Mouse (Mus musculus) CH12.LX (cell line): ENCODE data around the gene Cct6b. TPM values are rescaled to one million over a fixed set of nuclear protein-coding genes. Genes with fewer than 3 reads are reported as not detected.

Source experiments
- DNase-seq: peaks from one replicate; pipeline ENCODE4 v3.0.0-alpha.2; 2013; ENCODE audit errors: extremely low read depth
- H3K27ac ChIP-seq: 2 replicates; pipeline ENCODE4 v1.5.1; 2012; ENCODE audit warnings: low read depth, mild to moderate bottlenecking, control low read depth, moderate library complexity; ENCODE audit not compliant: insufficient read depth
- H3K27me3 ChIP-seq: replicated peaks from 2 replicates; pipeline ENCODE3; 2012; ENCODE audit warnings: inconsistent platforms
- H3K36me3 ChIP-seq, 2 experiments: replicated peaks in 1 of 2; 2 replicates each; pipeline versions ENCODE3 to v1.6.1; 2012; ENCODE audit warnings: inconsistent platforms in 1 of 2, low read length in 1 of 2, mild to moderate bottlenecking in 1 of 2, mixed read lengths in 1 of 2, moderate library complexity in 1 of 2; ENCODE audit not compliant: control insufficient read depth in 1 of 2, insufficient read depth in 1 of 2
- H3K4me1 ChIP-seq, 2 experiments: 2 replicates each; pipeline ENCODE4 v1.6.1; 2012; ENCODE audit warnings: inconsistent platforms in 1 of 2, moderate library complexity in 1 of 2; ENCODE audit not compliant: insufficient read depth in 2 of 2, control insufficient read depth in 1 of 2
- H3K4me2 ChIP-seq: 2 replicates; pipeline ENCODE4 v1.6.1; 2012; ENCODE audit warnings: low read depth, mild to moderate bottlenecking, control low read depth; ENCODE audit not compliant: poor library complexity, insufficient read depth, severe bottlenecking
- H3K4me3 ChIP-seq, 3 experiments: fragments of 150-350 bp in 1 of 3; sonication (generic) in 1 of 3; replicated peaks in 1 of 3; 2 replicates each; pipeline versions ENCODE3 to v1.5.1; 2011 to 2012; ENCODE audit warnings: low read depth in 2 of 3, low read length in 2 of 3, mild to moderate bottlenecking in 2 of 3, moderate library complexity in 2 of 3, control low read depth in 1 of 3, improper control_type of control experiment in 1 of 3, inconsistent platforms in 1 of 3, mixed read lengths in 1 of 3; ENCODE audit not compliant: poor library complexity in 1 of 3
- H3K79me2 ChIP-seq: replicated peaks from 2 replicates; pipeline ENCODE4 v1.6.1; 2012; ENCODE audit warnings: mild to moderate bottlenecking, moderate library complexity; ENCODE audit not compliant: control insufficient read depth, poor library complexity, insufficient read depth, severe bottlenecking; ENCODE audit errors: extremely low read depth
- H3K9ac ChIP-seq: 2 replicates; pipeline ENCODE4 v1.6.1; 2012; ENCODE audit warnings: low read depth, mild to moderate bottlenecking, control low read depth, moderate library complexity; ENCODE audit not compliant: insufficient read depth
- H3K9me3 ChIP-seq: replicated peaks from 2 replicates; pipeline ENCODE3; 2012; ENCODE audit warnings: low read length, inconsistent platforms, mixed read lengths
- CHD1 ChIP-seq: IDR thresholded peaks from 2 replicates; pipeline ENCODE4 v1.6.1; 2012; ENCODE audit warnings: low read depth, low read length, improper control_type of control experiment, inconsistent platforms
- CHD2 ChIP-seq: IDR thresholded peaks from 2 replicates; pipeline ENCODE4 v1.6.1; 2011; ENCODE audit warnings: low read length, improper control_type of control experiment
- CTCF ChIP-seq, 2 experiments: IDR thresholded peaks in 1 of 2; conservative IDR thresholded peaks in 1 of 2; 2 replicates each; pipeline ENCODE4 v1.5.1; 2011 to 2012; ENCODE audit warnings: low read depth in 2 of 2, low read length in 2 of 2, improper control_type of control experiment in 1 of 2, inconsistent platforms in 1 of 2, mild to moderate bottlenecking in 1 of 2, moderate library complexity in 1 of 2
- E2F4 ChIP-seq: IDR thresholded peaks from 2 replicates; pipeline ENCODE4 v1.6.1; 2011; ENCODE audit warnings: low read depth, low read length, improper control_type of control experiment; ENCODE audit not compliant: insufficient replicate concordance
- ELF1 ChIP-seq: IDR thresholded peaks from 2 replicates; pipeline ENCODE4 v1.6.1; 2014; ENCODE audit warnings: low read depth, mild to moderate bottlenecking, inconsistent platforms, low read length, improper control_type of control experiment
- EP300 ChIP-seq: IDR thresholded peaks from 2 replicates; pipeline ENCODE4 v1.6.1; 2011; ENCODE audit warnings: low read length, improper control_type of control experiment
- HCFC1 ChIP-seq: IDR thresholded peaks from 2 replicates; pipeline ENCODE4 v1.6.1; 2012; ENCODE audit warnings: low read depth, mild to moderate bottlenecking, inconsistent platforms, low read length, improper control_type of control experiment
- IRF4 ChIP-seq: IDR thresholded peaks from 2 replicates; pipeline ENCODE4 v1.6.1; 2014; ENCODE audit warnings: low read depth, mild to moderate bottlenecking, inconsistent platforms, low read length, improper control_type of control experiment
- JUN ChIP-seq: IDR thresholded peaks from 2 replicates; pipeline ENCODE4 v1.6.1; 2011; ENCODE audit warnings: low read depth, mild to moderate bottlenecking, low read length, improper control_type of control experiment, moderate library complexity; ENCODE audit not compliant: insufficient read depth
- JUND ChIP-seq: conservative IDR thresholded peaks from 2 replicates; pipeline ENCODE4 v1.6.1; 2011; ENCODE audit warnings: low read depth, low read length, improper control_type of control experiment
- MAFK ChIP-seq: IDR thresholded peaks from 2 replicates; pipeline ENCODE4 v1.6.1; 2011; ENCODE audit warnings: low read length, improper control_type of control experiment; ENCODE audit not compliant: insufficient replicate concordance
- MAZ ChIP-seq: IDR thresholded peaks from 2 replicates; pipeline ENCODE4 v1.6.1; 2012; ENCODE audit warnings: low read depth, mild to moderate bottlenecking, inconsistent platforms, low read length, improper control_type of control experiment, moderate library complexity
- MEF2A ChIP-seq: IDR thresholded peaks from 2 replicates; pipeline ENCODE4 v1.6.1; 2014; ENCODE audit warnings: low read depth, mild to moderate bottlenecking, inconsistent platforms, low read length, improper control_type of control experiment, borderline replicate concordance
- MXI1 ChIP-seq: IDR thresholded peaks from 2 replicates; pipeline ENCODE4 v1.6.1; 2011; ENCODE audit warnings: mild to moderate bottlenecking, low read depth, low read length, improper control_type of control experiment
- MYC ChIP-seq: IDR thresholded peaks from 2 replicates; pipeline ENCODE4 v1.6.1; 2011; ENCODE audit warnings: low read depth, mild to moderate bottlenecking, improper control_type of control experiment, low read length
- NELFE ChIP-seq: IDR thresholded peaks from 2 replicates; pipeline ENCODE4 v1.6.1; 2011; ENCODE audit warnings: low read depth, low read length, improper control_type of control experiment
- NRF1 ChIP-seq: IDR thresholded peaks from 2 replicates; pipeline ENCODE4 v1.6.1; 2014; ENCODE audit warnings: low read depth, mild to moderate bottlenecking, inconsistent platforms, low read length, improper control_type of control experiment, moderate library complexity
- POLR2A ChIP-seq: IDR thresholded peaks from 2 replicates; pipeline ENCODE4 v1.6.1; 2011; ENCODE audit warnings: low read depth, mild to moderate bottlenecking, improper control_type of control experiment, low read length
- RCOR1 ChIP-seq: conservative IDR thresholded peaks from 2 replicates; pipeline ENCODE4 v1.6.1; 2012; ENCODE audit warnings: low read depth, mild to moderate bottlenecking, inconsistent platforms, low read length, improper control_type of control experiment
- TBP ChIP-seq: conservative IDR thresholded peaks from 2 replicates; pipeline ENCODE4 v1.6.1; 2011; ENCODE audit warnings: low read depth, low read length, improper control_type of control experiment
- TCF12 ChIP-seq: IDR thresholded peaks from 2 replicates; pipeline ENCODE4 v1.6.1; 2014; ENCODE audit warnings: low read depth, mild to moderate bottlenecking, inconsistent platforms, low read length, improper control_type of control experiment
- UBTF ChIP-seq: IDR thresholded peaks from 2 replicates; pipeline ENCODE4 v1.6.1; 2012; ENCODE audit warnings: low read depth, mild to moderate bottlenecking, inconsistent platforms, low read length, improper control_type of control experiment, moderate library complexity
- ZC3H11A ChIP-seq: IDR thresholded peaks from 2 replicates; pipeline ENCODE4 v1.6.1; 2012; ENCODE audit warnings: low read depth, mild to moderate bottlenecking, inconsistent platforms, low read length, improper control_type of control experiment
- ZKSCAN1 ChIP-seq: IDR thresholded peaks from 2 replicates; pipeline ENCODE4 v1.6.1; 2012; ENCODE audit warnings: low read depth, inconsistent platforms, low read length, improper control_type of control experiment, borderline replicate concordance
- ZMIZ1 ChIP-seq: IDR thresholded peaks from 2 replicates; pipeline ENCODE4 v1.6.1; 2012; ENCODE audit warnings: low read depth, mild to moderate bottlenecking, inconsistent platforms, low read length, improper control_type of control experiment
- ZNF384 ChIP-seq: IDR thresholded peaks from 2 replicates; pipeline ENCODE4 v1.6.1; 2012; ENCODE audit warnings: low read depth, low read length, improper control_type of control experiment, inconsistent platforms
- dilution Hi-C: fragments of 300-500 bp; cut with MboI; formaldehyde crosslinking; loops from 2 replicates; pipeline ENCODE4 v1.14.3; 2020; ENCODE audit warnings: low sequenced_read_pairs; ENCODE audit not compliant: extremely low pct_unique_long_range_greater_than_20kb, extremely low pct_ligation_motif_present
- in situ Hi-C: fragments of 300-500 bp; cut with MboI; formaldehyde crosslinking; loops from 3 replicates; pipeline ENCODE4 v1.14.3; 2019; ENCODE audit warnings: low sequenced_read_pairs, low pct_ligation_motif_present, low pct_unique_long_range_greater_than_20kb, mixed read lengths
- polyA plus RNA-seq: library from polyadenylated mRNA; unstranded; fragments of >175 nt; gene quantifications from 2 replicates; pipeline ENCODE4 v1.2.1, GENCODE M21; 2012; ENCODE audit warnings: low read depth; ENCODE audit not compliant: insufficient read length
- total RNA-seq, 2 experiments: library from RNA; depleted of rRNA; stranded (reverse); fragments of 300-350 nt in 1 of 2; fragments of >200 nt in 1 of 2; gene quantifications; 2 replicates each; pipeline ENCODE4 v1.2.3; 2012 to 2014

The Cct6b gene
- total and polyA plus RNA-seq, 3 experiments = 0.24 to 0.64 (median 0.44) TPM

- dilution Hi-C loops (no loop called here), in situ Hi-C loops (no loop called here)
- Histone ChIP-seq H3K27me3 (peaks cover 80% of the 10 kb centered on the region), H3K79me2 (no peaks in the 10 kb centered on the region), H3K4me2 (0 out of 2 replicates have a peak overlapping the region, but pooled peaks have one; percentile 5), H3K27ac (no peak overlapping the region), H3K9ac (no peak overlapping the region), H3K4me1 (no peaks in the 10 kb centered on the region), H3K4me3 (no peak overlapping the region), H3K9me3 (no peaks in the 10 kb centered on the region), H3K36me3 (no peaks in the 10 kb centered on the region)
- no peak for TF ChIP-seq TBP
- TF ChIP-seq E2F4 = no peak
- no peak for DNase-seq
Observed at GRCm38 (mm10) chr11:82690476-82690875, 73.6 kb downstream of the Cct6b start.

DNA sequence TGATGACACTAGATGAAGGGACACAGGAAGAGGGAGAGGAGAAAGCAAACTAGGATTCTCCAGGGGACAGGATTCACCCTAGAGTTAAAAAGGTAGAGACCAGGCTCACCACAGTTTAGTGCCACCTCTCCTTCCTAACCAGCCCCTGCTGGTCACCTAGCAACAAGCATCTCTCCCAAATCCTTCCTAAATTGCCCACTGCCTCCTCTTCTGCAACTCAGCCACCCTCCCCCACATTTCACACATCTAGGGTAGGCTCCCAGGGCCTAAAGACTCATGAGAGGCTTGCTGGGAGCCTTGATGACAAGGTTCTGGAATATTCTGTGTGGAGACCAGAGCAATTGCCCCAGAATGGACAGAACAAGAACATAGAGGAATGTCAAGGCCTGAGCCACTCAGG lies 76.5 kb downstream of the Cct6b start:
- in situ Hi-C loops = no loop called here
- dilution Hi-C loops = no loop called here
- Histone ChIP-seq H3K27me3 (peaks cover 85% of the 10 kb centered on the region), H3K9me3 (no peaks in the 10 kb centered on the region), H3K4me2 (no peak overlapping the region), H3K4me3 (no peak overlapping the region), H3K4me1 (no peaks in the 10 kb centered on the region), H3K9ac (no peak overlapping the region), H3K27ac (no peak overlapping the region), H3K36me3 (no peaks in the 10 kb centered on the region), H3K79me2 (no peaks in the 10 kb centered on the region)
- DNase-seq = no peak
- no peak for TF ChIP-seq MYC
- TF ChIP-seq HCFC1 = no peak
- no peak for TF ChIP-seq TCF12
- no peak for TF ChIP-seq CTCF (conservative IDR thresholded peaks at IDR 0.05 in 1 of 2, IDR thresholded peaks at IDR 0.05 in 1 of 2; ENCODE audit: low read depth in 2 of 2, low read length in 2 of 2)
- TF ChIP-seq ZMIZ1 = no peak
- TF ChIP-seq IRF4 = no peak
- TF ChIP-seq RCOR1 = no peak
- TF ChIP-seq TBP = no peak
- TF ChIP-seq CHD1 = no peak
- TF ChIP-seq, all 38 proteins: peak for 0

GRCm38 (mm10) chr11:82684676-82685075 lies 79.4 kb downstream of the Cct6b start:
- Histone ChIP-seq H3K4me2 (no peak overlapping the region), H3K9me3 (no peaks in the 10 kb centered on the region), H3K4me1 (no peaks in the 10 kb centered on the region), H3K4me3 (no peak overlapping the region), H3K36me3 (no peaks in the 10 kb centered on the region), H3K27ac (no peak overlapping the region), H3K9ac (no peak overlapping the region), H3K27me3 (peaks cover 86% of the 10 kb centered on the region)
- in situ Hi-C loops = no loop called here
- no peak for DNase-seq
- dilution Hi-C loops = no loop called here
- TF ChIP-seq ZC3H11A (no peak), ZNF384 (no peak), UBTF (no peak), EP300 (no peak), JUND (no peak), MAZ (no peak), CHD2 (no peak), MXI1 (no peak), NRF1 (no peak), TCF12 (no peak), POLR2A (no peak), ELF1 (no peak), CHD1 (no peak), JUN (no peak), MEF2A (no peak), ZKSCAN1 (no peak), NELFE (no peak), MAFK (no peak), IRF4 (no peak), CTCF (conservative IDR thresholded peaks at IDR 0.05 in 1 of 2, IDR thresholded peaks at IDR 0.05 in 1 of 2; ENCODE audit: low read depth in 2 of 2, low read length in 2 of 2) (no peak)
- TF ChIP-seq, all 38 proteins: peak for 0
- no peaks in the 10 kb centered on the region for H3K79me2 ChIP-seq
